Mouse (Mus musculus): ENCODE measurements around the gene Os9.

The Os9 gene

GRCm38 (mm10) chr10:127114408-127114807 lies 6.5 kb downstream of the Os9 start:
- DNase-seq: no peak

GRCm38 (mm10) chr10:127111001-127111887 lies 9.7 kb downstream of the Os9 start:
- DNase-seq: no peak

- no peak for DNase-seq
Measured at GRCm38 (mm10) chr10:127108262-127108583, 12.7 kb downstream of the Os9 start.

GRCm38 (mm10) chr10:127107563-127108261 lies 13.2 kb downstream of the Os9 start:
- DNase-seq: no peak

GRCm38 (mm10) chr10:127103631-127104030 lies 17.3 kb downstream of the Os9 start:
- no peak for DNase-seq

GRCm38 (mm10) chr10:127101151-127101550 lies 19.8 kb downstream of the Os9 start:
- no peak for DNase-seq

GRCm38 (mm10) chr10:127100414-127100813 lies 20.5 kb downstream of the Os9 start:
- DNase-seq: no peak

GRCm38 (mm10) chr10:127099868-127100267 lies 21.1 kb downstream of the Os9 start:
- no peak for DNase-seq

- DNase-seq: no peak
Measured at GRCm38 (mm10) chr10:127099191-127099590, 21.7 kb downstream of the Os9 start.

GRCm38 (mm10) chr10:127098514-127098913 lies 22.4 kb downstream of the Os9 start:
- no peak for DNase-seq

- no peak for DNase-seq
Measured at GRCm38 (mm10) chr10:127094382-127094802, 26.5 kb downstream of the Os9 start.

- DNase-seq: no peak
Measured at GRCm38 (mm10) chr10:127092742-127093141, 28.2 kb downstream of the Os9 start.

GRCm38 (mm10) chr10:127091507-127092396 lies 29.2 kb downstream of the Os9 start:
- peak; percentile 49 to 55 for DNase-seq

- DNase-seq: peak; percentile 83 to 85
Measured at GRCm38 (mm10) chr10:127090560-127091411, 30.1 kb downstream of the Os9 start.

GRCm38 (mm10) chr10:127085633-127086032 lies 35.3 kb downstream of the Os9 start:
- no peak for DNase-seq

- no peak for DNase-seq
Measured at GRCm38 (mm10) chr10:127085052-127085451, 35.9 kb downstream of the Os9 start.

- no peak for DNase-seq
Measured at GRCm38 (mm10) chr10:127083915-127084306, 37.0 kb downstream of the Os9 start.

GRCm38 (mm10) chr10:127083292-127083914 lies 37.5 kb downstream of the Os9 start:
- no peak for DNase-seq

GRCm38 (mm10) chr10:127081996-127082620 lies 38.8 kb downstream of the Os9 start:
- no peak for DNase-seq

GRCm38 (mm10) chr10:127080901-127081780 lies 39.8 kb downstream of the Os9 start:
- peak; percentile 53 to 59 for DNase-seq

Data from kidney, postnatal 4 days (tissue).